ENCODE assay signal across 16 mouse cellular contexts in the genomic region with DNA sequence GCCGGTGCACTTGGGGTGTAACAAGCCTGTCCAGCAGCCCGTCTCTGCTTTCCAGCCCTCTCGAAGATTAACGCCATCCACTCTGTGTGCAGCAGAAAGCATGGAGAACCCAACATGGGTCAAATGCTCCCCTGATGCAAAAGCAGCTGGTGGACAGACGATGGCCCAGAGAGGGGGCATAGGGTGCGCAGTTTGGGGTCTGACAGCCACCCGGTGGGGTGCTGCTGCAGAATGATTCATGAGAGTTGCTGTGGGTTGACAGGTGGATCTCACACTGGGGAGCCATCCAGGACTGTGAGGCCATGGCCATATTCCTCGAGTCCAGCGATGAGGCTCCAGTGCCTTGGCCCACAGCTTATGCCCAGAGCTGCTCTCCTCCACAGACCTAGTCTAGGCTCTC. TPM values are rescaled to one million over a fixed set of nuclear protein-coding genes. Genes with fewer than 3 reads are reported as not detected.
DNase-seq lines count a peak whose midpoint lies in the region.
"Had no signal": no experiment of that assay in that cellular context is flagged by ENCODE, and none has a peak within 500 bp of the region (broad histone marks: within the 10 kb centered on the region; RNA-seq: fewer than 3 reads in every experiment).

No protein-coding gene starts in this region.

- intact Hi-C loops in heart, postnatal 14 days (cut with DNase I), result no loop called here

- peak; percentile 89 for DNase-seq in heart, adult 11 months
- DNase-seq in heart, postnatal 14 days, result no peak
- peak; percentile 75 for DNase-seq in cerebellum, adult 11 months
- peak; percentile 83 for DNase-seq in cerebellum, adult 9-10 months
- DNase-seq in cerebellum, postnatal 36 days, result peak; percentile 73 to 76
- DNase-seq in embryo, embryonic 10.5 days (ENCODE audit: low spot score), result no peak
- no peak for DNase-seq in ovary, postnatal 14 days (ENCODE audit: low spot score)
- DNase-seq: adrenal gland, adult 8-10 months; forebrain, postnatal 0 days; heart, postnatal 36 days; kidney, adult 2 months; lung, adult 2 months; lung, postnatal 10 days; midbrain, embryonic 14.5 days; retina, postnatal 1 day; right cerebral cortex, postnatal 14 days had no signal

RNA-seq across cellular contexts. Expression of a gene that starts 5.8 kb away (rescaled TPM):
- total RNA-seq in heart, postnatal 14 days (2021), result 1 to 10 TPM; 4.1 to 4.2 TPM

Comparison
In these comparisons a context has a peak if more than half of its experiments do, and no peak if none do; other contexts are left out.
1. DNase-seq: peak in heart, adult 11 months (single experiment), cerebellum, adult 11 months (single experiment), cerebellum, adult 9-10 months (single experiment) and cerebellum, postnatal 36 days (2 of 2); none in heart, postnatal 14 days (0 of 2), embryo, embryonic 10.5 days (single experiment) and ovary, postnatal 14 days (single experiment).